Mouse (Mus musculus) heart, adult 2 months (tissue): ENCODE measurements at regions not wholly inside any gene's neighbourhood (a gene's known extent, or its start where the extent isn't known, plus 50 kb on each side); places are given as distances from the start of the nearest gene placed in this dataset.

Source experiments
- DNase-seq, 2 experiments: peaks; one replicate each; pipeline ENCODE4 v3.0.0; 2021
- H3K27ac ChIP-seq: fragments of 200-600 bp; 2 replicates; pipeline ENCODE4 v1.8.1; 2022
- H3K27me3 ChIP-seq: fragments of 200-500 bp; 2 replicates; pipeline ENCODE4 v1.6.1; 2012; ENCODE audit warnings: mild to moderate bottlenecking, low read length, inconsistent platforms, mixed read lengths; ENCODE audit not compliant: control insufficient read depth, insufficient read depth
- H3K36me3 ChIP-seq: fragments of 200-500 bp; 2 replicates; pipeline ENCODE4 v1.6.1; 2012; ENCODE audit warnings: low read length, inconsistent platforms; ENCODE audit not compliant: control insufficient read depth, insufficient read depth
- H3K4me1 ChIP-seq: fragments of 200-500 bp; 2 replicates; pipeline ENCODE4 v1.6.1; 2011; ENCODE audit warnings: low read length; ENCODE audit not compliant: control insufficient read depth, insufficient read depth
- H3K4me3 ChIP-seq: fragments of 200-600 bp; 2 replicates; pipeline ENCODE4 v1.8.1; 2022
- H3K79me2 ChIP-seq: fragments of 200-500 bp; replicated peaks from 2 replicates; pipeline ENCODE4 v1.6.1; 2012; ENCODE audit warnings: mild to moderate bottlenecking, inconsistent platforms, low read length, moderate library complexity, mixed read lengths; ENCODE audit not compliant: control insufficient read depth, insufficient read depth
- H3K9ac ChIP-seq: fragments of 200-500 bp; 2 replicates; pipeline ENCODE4 v1.6.1; 2012; ENCODE audit warnings: low read depth, mild to moderate bottlenecking, control low read depth, inconsistent platforms, low read length, mixed read lengths
- CTCF ChIP-seq: fragments of 200-600 bp; IDR thresholded peaks from 2 replicates; pipeline ENCODE4 v1.8.1; 2022; ENCODE audit warnings: antibody characterized with exemption, mild to moderate bottlenecking, moderate library complexity
- EP300 ChIP-seq: fragments of 200-500 bp; IDR thresholded peaks from 2 replicates; pipeline ENCODE4 v1.6.1; 2011; ENCODE audit warnings: low read depth, low read length, control low read depth; ENCODE audit not compliant: insufficient read depth
- POLR2A ChIP-seq: fragments of 200-500 bp; IDR thresholded peaks from 2 replicates; pipeline ENCODE4 v1.6.1; 2011; ENCODE audit warnings: mild to moderate bottlenecking, low read depth, low read length, control low read depth; ENCODE audit not compliant: insufficient read depth
- WGBS: fragments of 180-500 bp; shearing (Covaris S2); methylation state at CpG from one replicate; pipeline ENCODE4 v1.1.7; 2018; 5-methylcytosine and 5-hydroxymethylcytosine counted together
- intact Hi-C: fragments of 180-260 bp; cut with DNase I; formaldehyde crosslinking; loops from one replicate; pipeline ENCODE4 v1.15.1; 2025

DNA sequence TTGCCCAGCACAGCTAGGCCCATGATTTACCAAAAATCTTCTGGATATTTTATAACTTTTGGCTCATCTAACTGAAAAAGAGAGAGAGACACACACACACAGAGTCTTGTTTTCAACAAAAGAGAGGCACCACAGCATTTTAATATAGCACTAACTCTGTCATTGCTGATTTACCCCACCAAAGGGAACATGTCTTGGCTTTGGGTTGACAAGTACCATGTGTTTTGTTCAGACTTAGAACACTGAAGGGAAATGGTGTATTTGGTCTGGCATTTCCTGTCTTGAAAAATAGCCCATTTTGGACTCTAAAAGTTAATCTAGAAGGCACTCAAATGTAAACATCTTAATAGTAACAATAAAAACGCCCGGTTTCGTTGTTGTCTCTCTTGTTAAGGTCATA lies 432.7 kb upstream of the Ptger4 start:
- no peak for TF ChIP-seq POLR2A
- no peak for TF ChIP-seq CTCF
- no peak for TF ChIP-seq EP300
- H3K9ac ChIP-seq, result no peak overlapping the region
- H3K27ac ChIP-seq, result no peak overlapping the region
- no peak overlapping the region for H3K4me3 ChIP-seq
- no peaks in the 10 kb centered on the region; the same call in 1 of the 2 replicates for H3K4me1 ChIP-seq
- H3K79me2 ChIP-seq, result no peaks in the 10 kb centered on the region
- WGBS, result 26% methylated on average over 3 of the region's 3 CpGs
- no peak for DNase-seq
- H3K27me3 ChIP-seq, result no peaks in the 10 kb centered on the region
- no peaks in the 10 kb centered on the region; the same call in 1 of the 2 replicates for H3K36me3 ChIP-seq
- intact Hi-C loops, result loop anchor here (10.0 kb wide), 1 partner anchor 432 kb away; the partner anchor contains the start of gene Ptger4

DNA sequence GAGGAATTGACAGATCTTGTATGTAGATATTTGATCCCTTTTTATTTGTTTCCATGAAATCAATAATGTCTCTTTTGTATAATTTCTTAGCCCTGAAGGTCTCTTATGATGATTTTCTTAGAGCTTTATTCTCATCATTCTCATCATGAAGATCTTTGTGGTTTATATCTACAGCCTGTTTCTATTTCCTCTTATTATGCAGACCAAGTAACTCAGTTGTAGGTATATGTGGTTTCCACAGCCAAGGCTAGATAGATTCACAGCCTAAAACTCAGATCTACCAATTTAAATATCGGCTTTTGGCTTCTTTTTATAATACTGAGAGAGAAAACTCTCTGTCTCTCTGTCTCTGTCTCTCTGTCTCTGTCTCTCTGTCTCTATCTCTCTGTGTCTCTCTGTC lies 449.8 kb upstream of the Ptger4 start:
- no peak overlapping the region for H3K9ac ChIP-seq
- intact Hi-C loops, result no loop called here
- no peak overlapping the region for H3K4me3 ChIP-seq
- no peaks in the 10 kb centered on the region for H3K4me1 ChIP-seq
- H3K36me3 ChIP-seq, result no peaks in the 10 kb centered on the region
- TF ChIP-seq EP300, result no peak
- no peaks in the 10 kb centered on the region for H3K79me2 ChIP-seq
- no peaks in the 10 kb centered on the region for H3K27me3 ChIP-seq
- no peak for DNase-seq
- no peak overlapping the region for H3K27ac ChIP-seq
- 80% methylated on average over 1 of the region's 1 CpGs for WGBS

DNA sequence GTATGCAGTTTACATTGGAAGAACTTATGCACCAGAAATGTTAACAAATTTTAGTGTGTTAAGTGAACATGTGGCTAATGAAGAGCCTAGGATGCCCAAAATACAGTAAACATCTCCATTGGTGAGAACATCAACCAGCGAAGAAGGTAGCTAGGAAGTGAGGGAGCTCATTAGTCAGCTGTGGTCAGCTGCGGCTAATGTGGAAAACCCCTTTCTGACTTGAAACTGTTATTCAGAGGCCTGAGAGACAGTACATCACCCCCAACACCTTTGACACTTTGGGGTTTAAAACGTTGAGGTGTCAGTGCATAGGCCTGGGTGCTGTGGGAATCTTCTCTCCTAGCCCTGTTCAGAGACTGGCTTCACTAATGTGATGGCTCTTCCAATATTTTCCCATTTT lies 451.0 kb upstream of the Ptger4 start:
- TF ChIP-seq POLR2A (no peak), CTCF (no peak), EP300 (no peak)
- WGBS, result 70% methylated on average over 3 of the region's 3 CpGs
- no peaks in the 10 kb centered on the region for H3K27me3 ChIP-seq
- no peaks in the 10 kb centered on the region for H3K79me2 ChIP-seq
- no peak overlapping the region for H3K27ac ChIP-seq
- DNase-seq, result no peak
- no peaks in the 10 kb centered on the region for H3K4me1 ChIP-seq
- intact Hi-C loops, result no loop called here
- no peaks in the 10 kb centered on the region for H3K36me3 ChIP-seq
- H3K9ac ChIP-seq, result no peak overlapping the region
- H3K4me3 ChIP-seq, result no peak overlapping the region

GRCm38 (mm10) chr15:5708454-5708853 lies 464.5 kb upstream of the Ptger4 start:
- H3K27me3 ChIP-seq, result no peaks in the 10 kb centered on the region
- WGBS, result 53% methylated on average over 5 of the region's 5 CpGs
- no peak overlapping the region for H3K27ac ChIP-seq

DNA sequence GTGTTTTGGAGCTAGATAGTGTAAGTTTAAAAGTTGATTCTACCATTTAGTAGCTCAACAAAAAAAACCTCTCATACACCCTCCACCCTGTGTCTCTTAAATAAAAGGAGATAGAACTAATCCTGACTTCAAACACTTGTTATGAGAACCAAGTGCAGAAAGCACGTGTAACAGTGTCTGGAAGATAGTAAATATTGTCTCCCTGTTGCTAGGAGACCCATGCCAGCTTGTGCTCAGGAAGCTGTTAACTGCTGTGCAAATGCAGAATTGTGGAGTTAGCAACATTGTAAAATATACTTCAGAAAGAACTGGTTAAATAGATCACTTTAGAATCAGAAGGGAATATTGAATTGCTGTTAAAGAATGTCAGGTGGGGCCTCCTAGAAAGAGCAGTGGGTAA lies 496.7 kb upstream of the Ptger4 start:
- no peaks in the 10 kb centered on the region for H3K79me2 ChIP-seq
- no peaks in the 10 kb centered on the region for H3K27me3 ChIP-seq
- H3K4me3 ChIP-seq, result no peak overlapping the region
- H3K9ac ChIP-seq, result no peak overlapping the region
- H3K4me1 ChIP-seq, result no peaks in the 10 kb centered on the region
- 6% methylated on average over 1 of the region's 1 CpGs for WGBS
- DNase-seq, result no peak
- TF ChIP-seq CTCF, result no peak
- no peak for TF ChIP-seq EP300
- no peak for TF ChIP-seq POLR2A
- H3K27ac ChIP-seq, result no peak overlapping the region
- intact Hi-C loops, result no loop called here
- no peaks in the 10 kb centered on the region for H3K36me3 ChIP-seq

More at GRCm38 (mm10) chr15:5708454-5708853, 464.5 kb upstream of the Ptger4 start:
- Histone ChIP-seq H3K36me3 (no peaks in the 10 kb centered on the region), H3K4me1 (no peaks in the 10 kb centered on the region), H3K79me2 (no peaks in the 10 kb centered on the region), H3K4me3 (no peak overlapping the region), H3K9ac (no peak overlapping the region)
- TF ChIP-seq EP300 (no peak), CTCF (no peak), POLR2A (no peak)
- no peak for DNase-seq
- intact Hi-C loops, result no loop called here

GRCm38 (mm10) chr15:5743893-5744292 lies 499.9 kb upstream of the Ptger4 start:
- no peak overlapping the region for H3K4me3 ChIP-seq
- WGBS, result 89% methylated on average over 5 of the region's 5 CpGs
- H3K4me1 ChIP-seq, result no peaks in the 10 kb centered on the region
- no peaks in the 10 kb centered on the region for H3K36me3 ChIP-seq
- H3K27ac ChIP-seq, result no peak overlapping the region
- TF ChIP-seq EP300 (no peak), CTCF (no peak), POLR2A (no peak)
- H3K9ac ChIP-seq, result no peak overlapping the region
- H3K79me2 ChIP-seq, result no peaks in the 10 kb centered on the region
- no peaks in the 10 kb centered on the region for H3K27me3 ChIP-seq
- intact Hi-C loops, result no loop called here
- no peak for DNase-seq
